Mouse (Mus musculus) frontal cortex, adult (tissue): ENCODE measurements around the gene Smim22.

Experiments
- ATAC-seq: cut with Nextera tagmentation; 2 replicates; pipeline ENCODE4 v1.9.2; 2017; ENCODE audit warnings: mild to moderate bottlenecking, moderate library complexity, mixed read lengths; ENCODE audit not compliant: low TSS enrichment

Smim22 gene

GRCm38 (mm10) chr16:5007067-5007466 lies at the start of gene Smim22:
Gene Smim22 (plus strand): TSS chr16:5007288.
- ATAC-seq = no peak

GRCm38 (mm10) chr16:4957446-4957845 lies 49.6 kb upstream of the Smim22 start:
- ATAC-seq = no peak

DNA sequence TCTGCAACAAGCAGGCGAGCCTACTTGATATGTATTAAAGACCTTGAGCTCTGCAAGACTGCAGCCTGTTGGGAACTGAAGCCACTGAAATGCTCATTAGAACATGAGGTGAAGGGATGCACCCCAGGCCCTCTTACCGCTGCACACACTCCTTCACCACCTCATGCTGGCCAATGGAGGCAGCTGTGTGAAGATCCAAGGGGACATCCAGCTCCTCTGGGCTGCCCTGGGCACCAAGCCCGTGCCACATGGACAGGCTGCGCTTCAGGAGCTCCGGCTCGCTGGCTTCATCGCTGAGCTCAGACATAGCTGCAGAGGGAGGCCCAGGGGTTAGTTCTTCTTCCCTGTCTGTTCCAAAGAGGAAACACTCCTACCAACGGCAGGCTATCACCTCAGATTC lies 46.8 kb upstream of the Smim22 start:
- ATAC-seq = no peak

DNA sequence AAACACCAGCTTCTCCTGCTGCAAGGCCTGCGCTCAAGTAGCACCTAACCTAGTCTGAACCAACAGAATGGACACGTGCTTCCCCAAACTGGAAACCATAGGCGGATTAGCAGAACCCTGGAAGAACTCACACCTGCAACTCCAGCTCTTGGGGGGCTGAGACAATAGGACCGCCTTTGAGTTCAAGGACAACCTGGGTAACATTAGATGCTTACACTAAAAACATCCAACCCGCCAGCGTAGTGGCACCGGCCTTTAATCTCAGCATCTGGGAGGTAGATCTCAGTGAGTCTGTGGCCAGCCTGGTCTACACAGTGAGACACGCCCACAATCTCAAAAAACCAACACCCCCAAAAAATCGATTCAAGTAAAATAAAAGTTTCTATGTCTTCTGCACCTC lies 43.7 kb upstream of the Smim22 start:
- ATAC-seq = no peak

DNA sequence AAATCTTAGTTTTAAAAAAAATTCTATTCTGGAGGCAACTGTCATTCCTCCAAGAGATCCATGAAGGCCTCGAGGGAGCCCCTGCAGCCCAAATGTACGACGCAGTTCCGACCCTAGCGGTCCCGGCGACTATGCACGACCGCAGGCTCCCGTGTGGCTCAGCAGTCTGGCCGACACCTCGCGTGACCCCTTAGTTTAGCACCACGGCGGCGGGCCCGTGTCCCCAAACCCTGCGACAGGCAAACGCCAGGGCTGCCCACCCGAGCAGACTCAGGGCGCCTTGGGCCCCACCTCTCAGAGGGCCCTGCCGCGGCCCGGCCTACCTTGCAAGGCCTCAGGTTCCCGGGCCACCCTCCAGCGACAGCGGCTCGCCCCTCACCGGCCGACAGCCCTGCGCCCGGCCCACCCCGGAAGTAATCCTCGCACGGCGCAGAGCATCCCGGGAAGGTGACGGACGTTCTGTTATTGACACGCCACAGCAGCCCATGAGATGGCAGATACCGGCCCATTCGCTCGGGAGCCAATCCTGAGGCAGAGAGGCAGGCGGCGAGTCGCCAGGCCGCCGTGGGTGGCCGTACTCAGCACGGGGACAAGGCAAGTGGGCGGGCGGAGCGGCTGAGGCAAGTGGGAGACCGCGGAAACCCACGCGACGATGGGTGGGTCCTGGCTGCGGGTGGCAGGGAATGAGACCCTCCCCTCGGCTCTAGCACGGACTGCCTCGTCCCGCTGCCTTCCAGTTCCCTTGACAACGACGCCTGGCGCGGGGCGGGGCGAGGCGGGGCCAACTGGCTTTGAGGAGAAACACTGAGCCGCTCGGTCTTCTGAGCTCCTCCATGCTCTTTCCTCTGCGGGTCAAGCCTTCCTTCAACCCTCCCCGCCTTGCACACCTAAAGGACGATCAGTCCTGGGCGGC lies 43.0 kb upstream of the Smim22 start, which contains the start of gene Anks3:
Gene Anks3 (minus strand): TSS at position 409 of the 913 bp plus-strand sequence.
- ATAC-seq = peak; percentile 96

GRCm38 (mm10) chr16:4964731-4965391 lies 42.2 kb upstream of the Smim22 start:
- ATAC-seq = peak; percentile 11

- ATAC-seq = no peak
These were observed 41.5 kb upstream of the Smim22 start for GRCm38 (mm10) chr16:4965392-4966129.

- no peak for ATAC-seq
These were observed 38.7 kb upstream of the Smim22 start for GRCm38 (mm10) chr16:4968426-4968825.

GRCm38 (mm10) chr16:4969055-4969843 lies 37.8 kb upstream of the Smim22 start:
- no peak for ATAC-seq

DNA sequence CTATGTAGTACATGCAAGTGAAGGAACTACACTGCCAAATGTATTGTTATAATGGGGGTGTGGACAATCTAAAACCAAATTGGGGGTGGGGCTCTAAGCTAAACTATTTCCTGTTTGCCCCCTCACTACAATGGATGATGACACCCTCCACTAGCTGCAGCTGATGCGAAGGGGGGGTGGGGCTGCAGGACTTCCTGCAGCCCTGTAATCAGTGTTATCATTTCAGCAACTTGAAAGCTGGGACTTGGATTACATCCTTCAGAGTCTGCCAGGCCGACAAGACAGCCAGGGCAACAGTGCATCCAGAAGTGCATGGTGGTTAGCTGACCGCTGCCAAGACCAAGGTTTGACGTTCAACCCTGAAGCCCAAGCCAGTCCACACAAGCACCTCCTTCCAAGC lies 35.5 kb upstream of the Smim22 start:
- no peak for ATAC-seq

DNA sequence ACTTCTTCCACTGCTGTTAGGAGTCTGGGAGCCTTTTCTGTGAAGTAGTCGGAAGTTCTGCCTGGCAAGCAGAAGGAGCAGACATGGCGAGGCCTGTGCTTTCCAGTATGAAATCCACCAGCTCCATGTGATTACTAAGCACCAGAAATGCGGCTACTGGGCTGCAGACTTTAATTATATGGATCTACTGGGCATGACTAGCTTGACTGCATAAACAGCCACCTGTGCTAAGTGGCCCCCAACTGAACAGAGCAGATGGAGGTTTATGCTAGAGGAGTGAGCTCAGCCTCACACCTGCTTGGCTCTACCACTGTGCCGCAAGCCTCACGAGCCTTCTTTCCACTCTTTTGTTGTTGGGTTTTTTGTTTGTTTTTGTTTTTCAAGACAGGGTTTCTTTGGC lies 32.6 kb upstream of the Smim22 start:
- ATAC-seq = no peak

DNA sequence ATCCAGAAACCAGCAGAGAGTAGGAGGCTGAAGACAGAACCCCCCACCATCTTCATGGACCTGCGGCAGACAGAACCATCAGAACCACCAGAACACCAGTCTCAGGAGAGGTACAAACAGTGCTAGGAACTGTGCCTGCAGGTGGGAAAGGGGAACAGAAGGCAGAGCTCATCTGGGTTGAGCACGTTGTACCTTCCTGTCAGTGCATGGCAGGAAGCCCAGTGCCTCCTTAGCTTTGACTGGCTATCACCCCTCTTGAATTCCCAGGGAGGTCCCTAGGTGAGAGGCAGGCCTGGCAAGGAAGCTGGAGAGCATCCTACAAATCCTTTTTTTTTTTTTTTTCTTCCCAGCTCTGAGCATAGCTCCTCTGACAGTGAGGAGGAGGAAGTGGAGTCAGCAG lies 30.9 kb upstream of the Smim22 start:
- peak; percentile 53 for ATAC-seq

DNA sequence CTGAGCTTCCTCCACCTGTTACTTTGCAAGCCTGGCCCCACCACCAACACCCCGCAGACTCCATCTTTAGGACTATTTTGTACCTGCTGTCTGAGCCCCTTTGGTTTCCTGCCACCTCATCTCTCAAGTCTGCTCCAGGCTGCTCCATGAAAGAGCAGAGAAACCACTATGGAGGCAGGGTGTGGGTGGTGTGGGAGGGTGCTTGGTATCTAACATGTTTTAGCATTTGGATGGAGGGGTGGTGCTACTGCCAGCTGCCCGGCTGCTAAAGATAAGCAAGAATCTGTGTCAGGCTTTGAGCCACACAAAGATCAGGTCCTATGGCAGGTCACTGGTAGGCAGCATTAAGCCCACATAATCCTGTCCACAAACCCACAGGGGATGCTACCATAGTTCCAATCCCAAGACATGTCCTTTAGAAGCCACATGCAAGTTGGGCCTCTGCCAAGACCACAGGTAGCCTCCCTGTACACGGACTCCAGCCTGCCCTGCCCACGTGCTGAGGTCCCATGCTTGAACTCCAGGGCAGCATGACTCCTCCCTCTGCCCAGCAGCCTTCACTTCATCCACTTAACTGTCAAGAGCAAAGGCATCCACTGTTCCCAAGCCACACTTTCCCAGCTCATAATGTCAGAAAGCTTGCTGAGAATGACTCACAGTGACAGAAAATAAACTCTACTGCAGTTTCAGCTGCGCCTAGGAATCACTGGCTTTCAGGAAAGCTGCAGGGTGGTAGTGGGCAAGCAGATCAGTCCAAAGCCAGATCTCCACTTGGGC lies 28.6 kb upstream of the Smim22 start:
- peak; percentile 72 for ATAC-seq

DNA sequence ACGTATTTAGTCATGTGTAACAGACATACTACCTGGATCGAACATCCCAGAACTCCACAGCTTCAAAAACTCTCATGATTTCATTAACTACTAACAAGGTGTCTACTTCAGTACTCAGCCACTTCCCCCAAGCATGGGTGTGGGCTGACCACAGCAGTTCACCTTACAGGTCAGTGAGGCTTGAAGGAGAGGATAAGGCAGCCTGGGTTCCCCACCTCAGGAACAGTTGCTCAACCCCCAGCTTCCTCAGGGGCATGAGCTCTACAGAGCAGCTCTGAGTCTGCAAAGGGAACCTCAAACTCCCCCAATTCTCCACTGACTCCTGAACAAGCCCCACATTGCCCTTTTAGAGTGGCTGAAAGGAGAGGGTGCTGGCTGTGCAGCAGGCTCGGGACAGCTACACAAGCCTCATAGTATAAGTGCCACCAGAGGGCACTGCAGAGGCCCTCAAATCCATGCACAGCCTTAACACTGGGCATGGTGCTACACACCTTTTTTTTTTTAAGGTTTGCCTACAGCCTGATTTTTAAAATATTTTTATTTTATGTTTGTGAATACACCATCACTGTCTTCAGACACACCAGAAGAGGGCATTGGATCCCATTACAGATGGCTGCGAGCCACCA lies 27.2 kb upstream of the Smim22 start:
- ATAC-seq = peak; percentile 39; the same call in 1 of the 2 replicates

DNA sequence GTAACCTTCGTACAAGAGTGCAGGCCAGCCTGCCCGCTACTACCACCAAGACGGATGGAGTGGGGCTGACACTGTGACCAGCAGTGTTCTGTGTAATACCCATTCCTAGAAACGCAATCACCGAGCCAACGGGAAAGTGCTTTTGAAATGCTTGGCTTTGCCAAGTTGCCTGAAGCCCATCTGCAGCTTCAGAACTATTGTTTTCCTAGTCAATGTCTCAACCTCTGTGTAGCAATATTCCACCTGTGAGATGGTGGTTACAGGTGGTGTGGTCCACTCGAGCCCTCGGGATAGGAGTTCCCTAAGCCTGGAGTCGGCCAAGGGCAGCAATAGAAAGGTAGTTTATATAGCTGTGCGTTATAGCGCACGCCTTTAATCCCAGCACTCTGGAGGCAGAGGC lies 22.4 kb upstream of the Smim22 start:
- ATAC-seq = no peak

GRCm38 (mm10) chr16:4993276-4993675 lies 13.8 kb upstream of the Smim22 start:
- ATAC-seq = no peak

DNA sequence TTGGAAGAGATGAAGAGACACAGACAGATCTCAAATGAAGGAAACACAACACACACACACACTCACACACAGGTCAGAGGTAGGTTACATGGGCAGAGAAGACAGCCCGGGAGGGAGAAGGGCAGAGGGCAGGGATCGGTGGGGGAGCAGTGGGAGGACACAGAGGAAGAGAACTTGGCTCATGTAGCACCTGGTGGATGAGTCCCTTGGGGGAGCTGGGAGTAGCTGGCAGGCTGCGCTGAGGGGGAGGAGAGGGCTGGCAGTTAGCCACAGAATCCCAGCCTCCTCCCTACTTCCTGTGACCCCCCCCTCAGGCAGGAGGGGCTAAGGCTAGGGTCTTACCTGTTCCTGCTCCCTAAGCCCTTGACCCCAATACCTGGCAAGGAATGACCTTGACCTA lies 9.5 kb upstream of the Smim22 start, which contains the start of gene Sept12:
Gene Sept12 (minus strand): TSS at position 300 of the 400 bp plus-strand sequence.
- no peak for ATAC-seq

DNA sequence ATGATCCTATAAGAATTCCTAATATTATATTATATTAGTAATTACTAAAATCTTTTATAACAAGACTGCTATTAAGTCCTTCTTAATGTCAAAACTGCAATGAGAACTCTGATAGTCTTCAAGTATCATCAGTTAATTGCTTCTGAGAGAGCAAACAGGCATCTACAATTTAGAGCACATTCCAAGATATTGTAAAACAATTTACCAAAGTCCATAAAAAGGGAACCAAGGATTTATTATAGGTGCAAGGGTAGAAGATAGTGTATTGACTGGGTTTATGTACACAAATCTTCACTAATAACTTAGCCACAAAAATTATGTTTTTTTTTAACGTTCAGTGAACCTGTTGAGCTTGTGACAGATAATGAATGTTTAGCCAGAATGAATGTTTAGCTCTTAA lies 8.1 kb upstream of the Smim22 start:
- ATAC-seq = no peak

GRCm38 (mm10) chr16:5000611-5001010 lies 6.5 kb upstream of the Smim22 start:
- ATAC-seq = no peak

GRCm38 (mm10) chr16:5007492-5007891 lies 404 bp downstream of the Smim22 start:
- no peak for ATAC-seq
